Mouse (Mus musculus): ENCODE results near the gene Cycs.

Gene Cycs

DNA sequence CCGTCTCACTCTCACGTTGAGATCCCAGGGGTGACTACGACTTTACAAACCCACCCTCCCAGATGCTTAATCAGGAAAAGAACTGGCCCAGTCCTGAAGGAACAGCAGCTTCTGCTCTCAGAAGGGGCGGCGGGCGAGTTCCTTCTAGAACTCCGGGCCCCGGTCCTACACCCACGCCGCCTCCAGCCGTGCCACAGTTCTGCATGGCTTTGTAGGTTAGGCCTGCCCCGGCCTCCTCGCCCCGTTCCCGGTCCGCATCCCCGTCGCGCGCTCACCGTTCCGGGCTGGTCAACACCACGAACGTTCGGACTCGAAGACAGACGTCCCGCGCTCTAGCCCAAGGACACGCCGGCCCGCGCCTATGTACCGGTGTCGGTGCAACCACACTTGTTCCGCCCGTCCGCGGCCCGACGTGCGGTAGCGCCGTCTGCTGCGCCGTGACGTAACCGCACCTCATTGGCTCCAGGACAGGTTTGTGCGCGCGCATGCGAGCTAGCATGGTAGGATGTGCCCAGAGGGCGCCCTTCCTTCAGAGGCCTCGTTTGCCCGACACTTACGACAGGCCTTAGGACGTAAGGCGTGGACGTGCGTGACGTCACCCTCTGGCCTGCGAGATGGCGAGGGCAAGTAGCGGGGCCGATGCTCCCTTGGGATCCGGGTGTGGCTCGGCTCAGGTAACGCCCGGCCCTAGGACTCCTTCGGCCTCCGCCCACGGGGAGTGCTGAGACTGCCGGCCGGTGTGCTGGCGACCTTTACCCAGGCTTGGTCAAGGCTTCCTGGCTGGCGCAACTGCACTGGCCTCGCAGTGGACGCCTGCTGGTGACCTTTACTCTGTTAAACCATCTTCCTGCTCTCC is at the start of gene Cycs:
Gene Cycs (minus strand): TSS at position 398 of the 856 bp plus-strand sequence.
- in situ Hi-C loops (cut with MboI, MseI): no loop called here

DNA sequence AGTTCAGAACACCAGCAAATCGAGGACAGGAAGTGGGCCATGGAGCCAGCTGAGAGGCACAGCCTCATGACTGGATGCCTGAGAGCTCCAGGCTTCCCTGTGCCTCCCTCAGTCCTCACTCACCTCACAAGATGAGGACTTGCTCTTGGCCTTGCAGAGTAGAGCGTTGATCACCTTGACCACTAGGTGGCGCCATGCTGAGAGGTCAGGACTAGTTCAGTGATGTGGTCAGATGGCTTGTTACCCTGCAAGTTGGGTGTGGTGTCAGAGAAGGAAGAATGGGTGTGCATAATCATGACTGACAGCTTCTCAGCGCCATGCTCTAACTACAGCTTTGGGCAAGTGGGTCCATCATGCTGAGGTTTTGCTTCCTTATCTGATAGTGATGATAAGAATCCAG is 35.3 kb upstream of the Cycs start:
- in situ Hi-C loops (cut with MboI, MseI): no loop called here

DNA sequence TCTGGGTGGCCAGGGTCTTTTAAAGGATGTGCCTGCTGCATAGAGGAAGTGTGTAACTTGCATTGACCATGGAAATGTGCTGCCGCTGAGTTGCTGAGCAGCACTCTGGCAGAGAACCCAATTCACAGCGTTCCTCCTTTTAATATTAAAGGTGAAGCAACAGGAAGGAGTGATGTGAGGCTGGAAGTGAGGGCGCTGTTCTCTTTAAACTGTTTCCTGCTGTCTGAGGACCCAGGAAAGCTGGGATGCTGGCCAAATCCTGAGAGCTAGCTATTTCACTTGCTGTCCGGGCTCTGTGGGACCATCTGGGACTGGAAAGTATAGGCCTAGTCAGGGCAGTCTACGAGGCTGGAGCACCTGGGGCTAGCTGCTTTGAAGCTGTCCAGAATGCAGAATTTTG is 32.2 kb upstream of the Cycs start:
- in situ Hi-C loops (cut with MboI, MseI): no loop called here

DNA sequence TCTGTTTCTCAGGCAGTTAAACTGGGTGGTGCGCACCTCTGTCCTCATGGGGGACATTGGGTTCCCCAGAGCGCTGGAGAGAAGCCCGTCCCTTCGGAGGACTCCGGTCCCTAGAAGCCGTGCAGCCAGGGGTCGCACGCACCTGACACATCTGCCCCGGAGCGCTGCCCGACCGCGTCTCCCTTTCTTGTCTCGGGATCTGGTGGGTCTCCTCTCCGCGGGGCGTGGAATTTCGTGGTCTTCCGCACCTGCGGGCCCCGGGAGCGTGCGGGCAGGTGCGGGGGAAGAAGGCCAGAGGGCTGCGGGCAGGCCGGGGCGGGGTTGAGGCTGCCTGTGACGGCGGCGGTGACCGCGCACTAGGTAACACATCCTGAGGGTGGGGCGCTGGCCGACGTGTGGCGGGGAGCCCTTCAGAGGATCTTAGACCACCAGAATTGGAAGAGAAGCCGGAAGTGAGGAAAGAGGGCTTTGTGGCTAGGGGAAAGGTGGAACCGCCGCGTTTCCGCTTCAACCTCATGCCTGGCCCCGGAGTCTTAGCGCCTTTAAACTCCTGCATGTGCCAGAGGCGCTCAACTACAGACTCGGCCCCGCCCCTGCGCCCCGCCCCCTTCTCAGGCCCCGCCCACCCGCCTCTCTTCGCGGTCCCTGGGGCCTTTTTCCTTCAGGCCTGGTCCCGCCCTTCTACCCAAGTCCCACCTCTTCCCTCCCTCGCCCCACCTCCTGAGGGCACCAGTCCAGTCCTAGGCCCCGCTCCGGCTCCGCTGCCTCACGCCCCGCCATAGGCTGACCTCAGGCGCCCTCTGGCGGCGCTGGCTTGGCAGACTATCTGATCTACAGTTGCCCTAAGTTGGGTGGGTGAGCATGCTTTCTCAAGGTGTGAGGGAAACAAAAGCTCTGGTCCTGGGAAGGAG is 30.2 kb upstream of the Cycs start, which contains the start of gene 4921507P07Rik:
Gene 4921507P07Rik (minus strand): TSS at position 332 of the 911 bp plus-strand sequence.
- in situ Hi-C loops (cut with MboI, MseI): no loop called here

DNA sequence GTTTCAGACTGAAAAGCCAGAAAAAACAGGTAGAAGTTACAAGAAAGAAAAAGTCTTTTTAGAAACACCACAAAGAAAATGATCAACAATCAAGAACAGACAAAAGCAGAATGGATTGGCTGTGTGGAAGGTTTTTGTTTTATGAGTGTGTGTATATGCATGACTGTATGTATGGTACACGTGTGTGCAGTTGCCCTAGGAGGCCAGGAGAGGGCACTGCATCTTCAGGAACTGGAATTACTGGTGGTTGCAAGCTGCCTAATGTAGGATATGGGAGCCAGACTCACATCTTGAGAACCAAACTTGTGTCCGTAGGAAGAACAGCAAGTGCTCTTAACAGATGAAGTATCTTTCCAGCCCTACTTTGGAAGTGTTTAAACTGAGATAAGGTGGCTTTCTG is 28.0 kb upstream of the Cycs start:
- in situ Hi-C loops (cut with MboI, MseI): no loop called here

DNA sequence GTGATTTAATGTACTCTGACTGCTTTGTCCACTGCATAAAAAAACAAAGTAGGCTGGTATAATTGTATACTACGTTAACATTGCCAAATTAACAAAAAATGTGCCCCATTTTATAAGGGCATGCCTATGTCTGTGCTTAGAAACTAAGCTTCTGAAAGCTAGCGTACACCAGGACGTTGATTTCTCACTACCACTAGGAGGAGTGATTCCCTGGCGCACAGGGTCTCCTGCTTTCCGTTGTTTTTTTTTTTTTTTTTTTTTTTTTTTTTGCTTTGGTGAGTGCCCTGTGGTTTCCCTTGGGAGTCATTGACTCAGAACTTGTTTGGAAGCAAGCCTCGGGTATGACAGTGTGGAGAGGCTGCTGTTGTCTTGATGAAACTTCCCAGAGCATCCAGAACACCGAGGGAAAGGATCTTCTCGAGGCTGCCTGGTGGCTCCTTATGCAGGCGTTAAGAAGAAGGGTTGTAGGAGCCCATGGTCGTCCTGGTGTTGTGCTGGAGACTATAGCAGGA is 27.1 kb upstream of the Cycs start:
- in situ Hi-C loops (cut with MboI, MseI): no loop called here

DNA sequence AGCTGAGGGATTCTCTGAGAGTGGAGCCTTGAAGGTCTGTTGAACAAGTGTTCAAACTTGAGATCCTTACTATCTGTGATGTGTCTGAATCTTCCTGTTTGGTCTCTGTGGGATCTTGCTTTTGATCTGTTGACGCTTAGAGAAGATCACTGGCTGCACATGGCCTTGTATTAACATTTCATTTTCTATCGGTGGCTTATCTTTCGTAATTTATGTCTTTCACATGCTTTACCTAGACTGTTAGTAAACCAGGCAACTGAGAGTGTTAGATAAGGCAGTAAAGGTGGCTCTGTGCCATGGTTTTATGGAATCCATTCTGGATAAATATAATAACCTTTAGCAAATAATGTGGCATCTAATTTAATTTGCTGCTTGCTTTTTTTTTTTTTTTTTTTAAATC is 23.9 kb upstream of the Cycs start:
- in situ Hi-C loops (cut with MboI, MseI): no loop called here

DNA sequence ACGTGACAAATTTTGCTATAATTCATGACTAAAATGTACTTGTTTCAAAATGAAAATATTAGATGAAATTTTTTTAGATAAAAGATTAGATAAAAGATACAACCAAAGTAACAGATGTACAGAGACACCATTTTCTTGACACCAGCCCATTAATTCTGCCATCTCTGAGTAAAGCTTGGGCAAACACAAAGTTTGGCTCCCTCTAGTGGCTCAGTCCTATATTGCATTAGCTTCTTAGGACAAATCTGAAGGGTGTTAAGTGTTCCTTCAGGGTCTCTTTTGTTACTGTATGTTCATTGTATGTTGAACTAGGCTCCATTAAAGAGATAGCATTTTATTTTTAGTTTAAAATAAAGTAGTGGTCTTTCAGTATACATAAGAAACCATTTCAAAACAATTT is 21.9 kb upstream of the Cycs start:
- in situ Hi-C loops (cut with MboI, MseI): no loop called here

DNA sequence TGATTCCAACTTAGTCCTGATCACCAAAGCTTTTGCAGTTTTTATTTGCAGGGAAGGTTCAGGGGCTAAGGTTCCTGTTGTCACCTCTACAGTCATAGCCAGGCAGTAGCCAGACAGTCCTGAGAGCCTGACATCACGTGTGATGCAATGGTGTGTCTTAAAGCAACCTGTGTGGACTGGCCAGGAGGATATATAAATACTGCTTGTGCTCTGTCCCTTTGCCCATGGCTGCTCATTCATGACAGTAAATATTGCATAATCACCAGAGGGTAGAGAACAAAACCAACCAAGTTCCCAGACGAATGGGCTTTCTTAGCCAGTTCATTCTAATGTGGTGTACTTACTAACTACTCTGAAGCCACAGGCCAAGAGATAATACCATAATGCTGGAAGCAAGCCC is 21.1 kb upstream of the Cycs start:
- in situ Hi-C loops (cut with MboI, MseI): no loop called here

DNA sequence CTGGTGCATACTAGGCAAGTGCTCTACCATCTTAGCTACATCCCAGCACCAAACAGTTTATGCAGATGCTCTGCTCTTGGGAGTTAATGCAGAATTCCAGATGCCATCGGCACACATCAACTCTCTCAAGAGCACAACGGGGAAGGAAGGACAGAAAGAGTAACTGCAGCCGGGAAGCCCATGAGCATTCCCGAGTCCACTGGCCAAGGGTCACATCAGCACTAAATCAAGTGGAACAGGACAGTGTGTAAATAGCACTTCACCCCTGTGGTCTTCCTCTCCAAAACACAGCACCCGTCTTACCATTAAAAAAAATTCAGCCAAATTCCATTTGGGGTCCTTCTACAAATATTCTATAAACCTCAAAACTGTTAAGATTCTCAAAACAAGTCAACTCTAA is 20.0 kb upstream of the Cycs start:
- in situ Hi-C loops (cut with MboI, MseI): no loop called here

DNA sequence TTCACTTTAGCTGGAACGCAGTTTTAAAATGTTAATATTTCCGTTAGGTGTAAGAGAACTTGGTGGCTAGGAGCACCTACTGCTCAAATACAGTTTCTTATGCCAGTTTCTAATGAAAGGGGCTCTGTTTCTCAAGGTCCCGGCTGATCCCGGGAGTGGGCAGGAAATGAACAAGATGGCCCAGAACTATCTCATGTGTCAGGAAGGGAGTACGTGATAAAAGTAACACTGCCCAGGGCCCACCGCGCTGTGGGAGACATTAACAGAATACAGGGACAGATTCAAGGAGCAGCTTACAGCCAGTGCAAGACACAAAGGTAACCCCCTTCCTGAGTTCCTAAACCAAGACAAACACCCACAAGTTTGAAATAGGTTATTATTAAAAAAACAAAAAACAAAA is 19.4 kb upstream of the Cycs start:
- in situ Hi-C loops (cut with MboI, MseI): no loop called here

DNA sequence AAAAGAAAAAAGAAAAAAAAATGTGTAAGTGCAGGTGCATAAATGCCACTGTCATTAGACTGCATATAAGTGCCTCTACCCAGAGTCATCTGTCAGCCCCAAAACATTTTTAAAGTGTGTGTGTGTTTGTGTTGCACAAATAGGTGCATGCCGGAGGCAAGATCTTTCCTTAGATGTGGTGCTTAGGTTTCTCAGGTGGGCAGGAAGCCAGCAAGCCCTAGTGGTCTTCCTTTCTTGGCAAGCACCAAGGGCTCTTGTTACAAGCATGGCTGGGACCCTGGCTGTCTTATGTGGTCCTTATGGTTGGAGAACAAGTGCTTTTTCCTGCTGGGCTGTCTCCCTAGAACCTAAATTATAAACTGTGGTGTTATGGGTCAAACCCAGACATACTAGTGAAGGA is 5.3 kb upstream of the Cycs start:
- in situ Hi-C loops (cut with MboI, MseI): no loop called here

DNA sequence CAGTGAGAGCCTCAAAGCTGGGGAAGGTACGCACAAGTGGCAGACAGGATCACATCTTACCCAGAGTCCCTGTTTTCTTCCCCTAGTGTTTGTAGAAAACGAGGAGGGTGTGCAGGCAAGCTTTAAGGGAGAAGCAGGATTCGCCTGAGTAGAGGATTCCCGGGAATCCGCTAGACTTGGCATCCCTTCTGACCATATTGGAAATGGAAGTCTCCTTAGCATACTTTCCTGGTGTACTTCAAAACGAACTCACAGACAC is 588 bp upstream of the Cycs start:
- in situ Hi-C loops (cut with MboI, MseI): no loop called here

DNA sequence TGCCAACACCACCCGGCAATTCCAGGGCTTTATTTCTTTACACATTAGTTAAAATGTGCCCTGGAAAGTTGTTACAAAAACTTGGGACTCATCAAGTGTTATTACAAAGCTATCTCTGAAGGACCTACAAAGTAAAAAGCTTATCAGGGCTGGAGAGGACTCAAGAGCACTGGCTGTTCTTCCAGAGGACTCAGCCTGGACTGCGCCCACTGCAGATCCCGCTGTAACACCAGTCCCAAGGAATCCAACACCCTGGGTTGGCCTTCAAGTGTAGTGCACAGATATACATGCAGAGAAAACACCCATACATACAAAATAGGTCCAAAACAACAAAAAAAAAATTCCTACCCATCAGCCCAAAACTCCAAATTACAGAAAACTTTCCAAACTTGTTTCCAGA is 2.7 kb downstream of the Cycs start:
- in situ Hi-C loops (cut with MboI, MseI): no loop called here

DNA sequence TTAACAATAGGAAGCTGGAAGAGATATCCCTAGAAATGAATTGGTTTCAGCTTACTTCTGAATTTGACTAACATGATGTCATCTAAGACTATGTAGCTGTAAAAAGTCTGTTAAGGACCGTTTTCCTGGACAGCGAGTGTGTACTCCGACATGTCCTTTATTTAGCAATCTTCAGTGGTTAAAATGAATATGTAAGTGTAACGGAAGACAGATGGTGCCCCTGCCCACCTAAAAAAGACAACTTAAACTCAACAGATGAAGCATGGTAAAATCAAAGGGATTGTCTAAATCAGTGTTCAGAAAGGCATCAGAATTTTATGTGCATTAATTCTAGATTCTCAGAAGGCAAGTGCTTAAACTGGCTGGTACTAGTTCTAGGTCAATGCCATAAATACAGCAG is 3.9 kb downstream of the Cycs start:
- in situ Hi-C loops (cut with MboI, MseI): no loop called here

DNA sequence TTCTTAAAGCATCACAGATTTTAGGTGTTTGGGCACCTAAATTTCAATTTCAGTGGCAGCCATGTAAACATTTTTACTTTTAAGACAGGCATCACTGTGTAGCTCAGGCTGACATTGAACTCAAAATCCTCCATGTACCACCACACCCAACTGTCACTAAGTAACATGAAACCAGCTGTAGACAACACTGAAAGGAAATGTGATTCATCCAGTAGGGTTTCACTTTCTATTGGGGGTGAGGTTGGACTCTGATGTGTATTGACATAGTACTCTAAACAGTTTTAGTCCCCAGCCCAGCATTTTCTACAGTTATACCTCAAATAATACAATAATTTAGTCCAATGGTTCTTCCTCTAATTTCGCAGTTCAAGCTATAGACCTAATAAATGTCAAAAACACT is 5.6 kb downstream of the Cycs start:
- in situ Hi-C loops (cut with MboI, MseI): no loop called here

DNA sequence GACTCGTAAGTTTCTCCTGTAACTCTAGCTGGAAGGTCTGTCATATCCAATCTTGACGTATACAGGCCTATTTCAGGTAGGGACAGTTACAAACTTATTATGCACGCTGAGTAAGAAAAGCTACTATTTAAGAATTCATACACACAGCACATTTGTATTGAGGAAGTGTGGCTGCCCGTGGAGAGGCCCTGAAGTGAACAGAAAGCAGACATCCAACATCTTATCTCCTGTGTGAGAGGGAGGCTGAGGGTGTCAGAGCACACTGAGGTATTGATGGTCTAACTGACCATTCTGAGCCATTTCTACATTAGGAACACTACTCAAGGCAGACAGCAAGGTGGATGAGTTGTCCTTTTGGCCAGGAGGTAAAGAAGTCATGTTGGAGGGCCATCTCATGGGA is 7.5 kb downstream of the Cycs start:
- in situ Hi-C loops (cut with MboI, MseI): loop anchor here (10.0 kb wide), 1 partner anchor 1914 kb away; the partner anchor contains the start of gene Gimap8

DNA sequence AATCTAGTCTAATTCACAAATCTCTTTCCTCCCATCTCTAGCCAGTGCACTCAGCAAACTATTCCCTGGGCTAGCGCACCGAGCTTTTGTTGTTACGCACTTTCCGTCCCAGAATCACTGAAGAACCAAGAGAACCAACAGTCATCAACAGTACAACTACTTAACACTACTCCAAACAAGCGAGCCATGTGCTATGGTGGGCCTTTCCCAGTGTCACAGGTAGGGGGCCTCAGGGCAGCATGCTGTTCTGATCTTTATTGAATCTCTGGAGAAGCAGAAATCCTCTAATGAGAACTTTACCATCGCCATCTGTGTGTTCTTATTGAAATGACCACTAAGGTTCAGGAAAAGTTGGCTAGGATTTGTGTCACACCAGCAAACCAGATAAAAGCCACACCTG is 8.8 kb downstream of the Cycs start:
- in situ Hi-C loops (cut with MboI, MseI): loop anchor here (10.0 kb wide), 1 partner anchor 1913 kb away; the partner anchor contains the start of gene Gimap8

DNA sequence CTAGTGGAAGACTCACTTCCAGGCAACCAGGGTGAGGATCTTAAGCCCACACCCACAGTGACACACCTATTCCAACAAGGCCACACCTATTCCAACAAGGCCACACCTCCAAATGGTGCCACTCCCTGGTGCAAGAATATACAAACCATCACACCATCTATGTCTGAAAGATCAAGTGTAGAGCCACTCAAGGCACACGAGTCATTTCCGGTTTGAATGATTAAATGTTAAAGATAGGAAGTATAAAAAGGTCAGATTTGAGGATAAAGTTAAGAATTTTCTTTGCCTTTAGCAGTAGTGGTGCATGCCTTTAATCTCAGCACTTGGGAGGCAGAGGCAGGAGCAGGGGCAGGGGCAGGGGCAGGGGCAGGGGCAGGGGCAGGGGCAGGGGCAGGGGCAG is 12.1 kb downstream of the Cycs start:
- in situ Hi-C loops (cut with MboI, MseI): loop anchor here (10.0 kb wide), 1 partner anchor 1909 kb away; the partner anchor contains the start of gene Gimap8

DNA sequence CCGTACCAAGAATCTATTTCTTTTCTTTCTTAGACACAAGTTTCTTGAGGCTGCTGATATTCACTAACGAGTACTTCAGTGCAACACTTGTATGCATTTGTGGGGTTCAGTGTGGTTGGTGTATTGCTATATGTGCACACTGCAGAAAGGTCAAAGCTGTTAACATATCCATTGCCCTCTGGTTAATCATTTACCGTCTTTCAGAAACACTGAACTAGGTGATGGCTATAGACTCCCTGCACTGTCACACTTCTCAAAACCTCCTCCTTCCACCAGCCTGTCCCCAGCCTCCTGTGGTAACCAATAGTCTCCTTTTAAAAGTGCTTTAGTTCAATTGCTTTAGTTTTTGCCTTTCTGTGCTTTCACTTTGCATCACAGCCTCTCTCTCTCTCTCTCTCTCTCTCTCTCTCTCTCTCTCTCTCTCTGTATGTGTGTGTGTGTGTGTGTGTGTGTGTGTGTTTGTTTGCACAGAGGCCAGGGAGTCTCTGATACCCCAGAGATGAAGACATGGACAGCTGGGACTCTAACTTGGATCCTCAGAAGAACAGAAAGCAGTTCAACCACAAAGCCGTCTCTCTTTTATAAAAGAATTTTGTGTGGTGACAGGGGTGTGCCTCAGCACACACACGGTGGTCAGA is 13.3 kb downstream of the Cycs start:
- in situ Hi-C loops (cut with MboI, MseI): loop anchor here (10.0 kb wide), 1 partner anchor 1908 kb away; the partner anchor contains the start of gene Gimap8

DNA sequence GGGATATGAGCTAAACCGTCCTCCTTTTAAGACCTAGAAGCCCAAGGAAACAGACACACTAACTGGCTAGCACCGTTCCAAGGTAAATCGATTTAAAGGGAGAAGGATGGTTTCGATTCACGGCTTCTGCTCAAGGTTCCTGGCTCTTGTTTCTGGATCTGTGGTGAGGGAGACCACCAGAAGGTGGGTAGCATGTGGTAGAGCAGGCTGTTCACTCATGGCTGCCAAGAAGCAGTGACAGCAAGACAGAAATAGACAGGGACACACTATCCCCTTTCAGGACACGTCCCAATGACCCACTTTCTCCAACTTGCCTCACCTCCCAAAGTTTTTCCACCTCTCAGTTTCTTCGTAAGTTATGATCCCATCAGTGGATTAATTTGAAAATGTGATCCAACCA is 16.5 kb downstream of the Cycs start:
- in situ Hi-C loops (cut with MboI, MseI): loop anchor here (10.0 kb wide), 1 partner anchor 1905 kb away; the partner anchor contains the start of gene Gimap8

DNA sequence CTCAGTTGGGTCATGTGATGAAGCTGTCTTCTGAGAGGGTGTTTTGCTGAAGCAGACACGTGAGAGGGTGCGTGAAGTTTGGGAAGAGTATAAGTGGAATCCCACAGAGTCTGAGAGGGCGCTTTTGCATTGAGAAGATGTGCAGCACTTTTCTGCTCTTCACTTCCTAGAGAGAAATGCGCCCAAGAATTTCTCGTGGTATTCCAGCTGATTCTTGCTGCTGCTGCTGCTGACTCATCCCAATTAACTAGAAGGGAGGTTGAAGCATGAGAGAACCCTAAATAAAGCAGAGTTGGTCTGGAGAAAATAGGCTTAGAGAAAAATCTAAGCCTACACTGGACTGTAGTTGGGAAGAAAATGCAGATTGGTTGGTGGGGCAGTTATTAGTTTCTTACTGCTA is 17.3 kb downstream of the Cycs start:
- in situ Hi-C loops (cut with MboI, MseI): no loop called here

Measured in regulatory T cell (primary cell).